Mouse (Mus musculus): Measurements from ENCODE around the gene Cercam. TPM values are rescaled to one million over a fixed set of nuclear protein-coding genes. Genes with fewer than 3 reads are reported as not detected.

Gene Cercam
- 13.3 and 14.1 TPM in 2 replicates for polyA plus RNA-seq (2014; fragmentation: Nextera tagmentation; extraction: Ambion mirVana)

DNA sequence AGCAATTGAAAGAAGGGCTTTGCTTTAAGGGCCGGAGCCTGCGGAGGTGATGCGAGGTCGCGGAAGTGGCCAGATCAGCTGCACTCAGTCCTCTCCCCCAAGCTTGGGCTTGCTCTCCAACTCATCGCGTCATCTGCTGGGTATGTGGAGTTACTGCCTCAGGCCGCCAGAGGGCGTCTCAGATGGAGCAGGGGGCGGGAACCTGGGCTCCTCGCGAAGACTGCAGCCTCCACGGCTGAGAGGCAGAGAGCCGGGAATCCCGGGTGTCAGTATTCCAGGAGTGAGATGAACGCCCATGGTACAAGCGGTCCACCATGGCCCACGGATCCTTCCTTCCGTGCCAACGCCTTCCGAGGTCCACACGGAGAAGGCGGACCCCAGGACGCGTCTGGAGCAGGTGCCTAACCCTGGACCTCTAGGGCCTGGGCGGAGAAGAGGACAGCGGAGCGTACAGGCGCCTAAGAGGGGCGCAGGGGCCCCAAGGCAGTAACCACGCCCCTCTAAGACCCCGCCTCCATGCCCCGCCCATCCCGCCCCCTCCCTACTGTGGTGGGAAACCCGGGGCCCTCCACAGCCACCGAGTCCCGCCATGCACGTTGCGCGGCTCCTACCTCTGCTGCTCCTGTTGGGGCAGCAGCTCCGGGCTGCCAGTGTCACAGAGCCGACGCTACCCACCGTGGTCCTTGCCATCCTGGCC, at the start of gene Cercam:
TSS of gene Cercam (plus strand) at position 216 of the 697 bp plus-strand sequence.
- DNase-seq (ENCODE audit: low spot score) (peak; percentile 94), ATAC-seq (replicated peaks; ENCODE audit: low FRiP score) (peak; percentile 92)
- H3K9ac ChIP-seq (ENCODE audit: low read length) = peak within 1 kb of the TSS; percentile 62
- no peaks in the 10 kb centered on the region for H3K9me3 ChIP-seq (ENCODE audit: control insufficient read depth, low read length)
- no peaks in the 10 kb centered on the region for H3K36me3 ChIP-seq (ENCODE audit: control insufficient read depth, insufficient read depth, low read length)
- H3K27me3 ChIP-seq (ENCODE audit: control insufficient read depth, insufficient read depth, low read length) = no peaks in the 10 kb centered on the region
- WGBS = 2% methylated on average over 40 of the region's 44 CpGs
- peaks cover 12% of the 10 kb centered on the region; the same call in 1 of the 2 replicates for H3K4me1 ChIP-seq (replicated peaks; ENCODE audit: control insufficient read depth, insufficient read depth, low read length)
- peak within 1 kb of the TSS; percentile 92 for H3K4me2 ChIP-seq (ENCODE audit: low read depth, low read length, severe bottlenecking)
- H3K27ac ChIP-seq (ENCODE audit: low read depth, low read length) = peak within 1 kb of the TSS; percentile 41; the same call in 1 of the 2 replicates
- peak within 1 kb of the TSS; percentile 45 for H3K4me3 ChIP-seq (ENCODE audit: low read depth, low read length)

DNA sequence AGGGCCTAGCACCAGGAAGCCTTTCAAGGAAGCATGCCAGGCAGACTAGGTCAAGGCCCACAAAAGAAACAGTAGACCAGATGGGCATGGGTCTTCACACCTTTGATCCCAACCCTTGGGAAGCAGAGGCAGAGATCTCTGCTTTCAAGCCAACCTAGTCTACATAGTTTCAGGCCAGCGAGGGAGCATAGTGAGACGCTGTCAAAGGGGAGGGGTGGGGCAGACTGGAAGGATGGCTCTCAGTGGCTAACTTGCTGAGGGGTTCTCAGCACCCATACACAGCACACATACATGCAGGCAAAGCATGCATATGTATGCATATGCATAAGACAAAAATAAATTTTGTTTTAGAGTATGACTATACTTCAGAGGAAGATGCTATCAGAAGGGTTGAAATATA, 49.6 kb upstream of the Cercam start:
- Histone ChIP-seq H3K4me2 (ENCODE audit: low read depth, low read length, severe bottlenecking) (peak overlapping the region; percentile 41; the same call in 1 of the 2 replicates), H3K27ac (ENCODE audit: low read depth, low read length) (no peak overlapping the region), H3K9ac (ENCODE audit: low read length) (no peak overlapping the region), H3K9me3 (ENCODE audit: control insufficient read depth, low read length) (no peaks in the 10 kb centered on the region), H3K4me3 (ENCODE audit: low read depth, low read length) (no peak overlapping the region), H3K36me3 (ENCODE audit: control insufficient read depth, insufficient read depth, low read length) (no peaks in the 10 kb centered on the region), H3K27me3 (ENCODE audit: control insufficient read depth, insufficient read depth, low read length) (peaks cover 9% of the 10 kb centered on the region; the same call in 1 of the 2 replicates), H3K4me1 (replicated peaks; ENCODE audit: control insufficient read depth, insufficient read depth, low read length) (peaks cover 7% of the 10 kb centered on the region; the same call in 1 of the 2 replicates)
- WGBS = 21% methylated on average over 2 of the region's 2 CpGs
- DNase-seq (ENCODE audit: low spot score) = no peak
- ATAC-seq (replicated peaks; ENCODE audit: low FRiP score) = no peak

DNA sequence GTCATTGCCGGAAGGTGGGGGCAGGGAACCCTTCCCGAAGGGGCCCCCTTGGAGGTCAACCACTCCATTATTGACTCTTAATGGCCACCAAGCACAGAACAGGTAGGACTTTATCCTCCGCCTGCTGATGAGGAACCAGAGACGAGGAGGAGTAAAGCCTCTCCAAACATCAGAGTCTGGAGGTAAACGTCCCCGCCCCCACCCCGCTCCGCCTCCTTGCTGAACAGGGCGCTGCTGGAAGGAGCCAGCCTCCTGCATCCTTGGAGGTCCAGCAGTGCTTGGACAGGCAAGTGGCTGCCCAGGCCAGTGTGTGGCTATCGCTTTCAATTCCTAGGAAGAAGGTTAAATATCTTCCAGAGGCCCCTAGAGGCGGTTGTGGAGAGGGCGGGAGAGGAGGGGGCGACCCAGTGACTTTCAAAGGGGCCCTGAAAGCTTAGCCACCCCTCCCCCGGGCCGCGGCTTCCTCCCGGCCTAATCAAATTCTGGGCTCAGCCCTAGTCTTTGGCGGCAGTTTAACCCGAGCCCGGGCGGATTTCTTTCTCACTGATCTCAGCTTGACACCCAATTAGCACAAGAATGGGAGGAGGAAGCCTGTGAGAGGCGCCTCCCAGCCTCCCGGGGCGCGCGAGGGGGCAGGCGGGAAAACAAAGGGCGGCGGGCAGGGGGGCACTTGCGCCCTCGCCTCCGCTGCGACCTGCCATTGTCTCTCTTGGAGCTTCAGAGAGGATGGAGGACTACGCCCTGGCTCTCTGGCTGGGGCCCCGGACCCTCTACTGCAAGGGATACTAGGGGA, 48.7 kb upstream of the Cercam start, which contains the start of gene Urm1:
TSS of gene Urm1 (plus strand) at position 51 of the 793 bp plus-strand sequence.
- Histone ChIP-seq H3K4me3 (ENCODE audit: low read depth, low read length) (peak within 1 kb of the TSS; percentile 22), H3K9me3 (ENCODE audit: control insufficient read depth, low read length) (no peaks in the 10 kb centered on the region), H3K27ac (ENCODE audit: low read depth, low read length) (peak within 1 kb of the TSS; percentile 89), H3K4me2 (ENCODE audit: low read depth, low read length, severe bottlenecking) (peak within 1 kb of the TSS; percentile 41), H3K36me3 (ENCODE audit: control insufficient read depth, insufficient read depth, low read length) (no peaks in the 10 kb centered on the region), H3K9ac (ENCODE audit: low read length) (peak within 1 kb of the TSS; percentile 56), H3K4me1 (replicated peaks; ENCODE audit: control insufficient read depth, insufficient read depth, low read length) (peaks cover 7% of the 10 kb centered on the region; the same call in 1 of the 2 replicates), H3K27me3 (ENCODE audit: control insufficient read depth, insufficient read depth, low read length) (peaks cover 9% of the 10 kb centered on the region; the same call in 1 of the 2 replicates)
- ATAC-seq (replicated peaks; ENCODE audit: low FRiP score) (peak; percentile 82), DNase-seq (ENCODE audit: low spot score) (peak; percentile 93)
- WGBS = under 1% methylated on average over 35 of the region's 35 CpGs

DNA sequence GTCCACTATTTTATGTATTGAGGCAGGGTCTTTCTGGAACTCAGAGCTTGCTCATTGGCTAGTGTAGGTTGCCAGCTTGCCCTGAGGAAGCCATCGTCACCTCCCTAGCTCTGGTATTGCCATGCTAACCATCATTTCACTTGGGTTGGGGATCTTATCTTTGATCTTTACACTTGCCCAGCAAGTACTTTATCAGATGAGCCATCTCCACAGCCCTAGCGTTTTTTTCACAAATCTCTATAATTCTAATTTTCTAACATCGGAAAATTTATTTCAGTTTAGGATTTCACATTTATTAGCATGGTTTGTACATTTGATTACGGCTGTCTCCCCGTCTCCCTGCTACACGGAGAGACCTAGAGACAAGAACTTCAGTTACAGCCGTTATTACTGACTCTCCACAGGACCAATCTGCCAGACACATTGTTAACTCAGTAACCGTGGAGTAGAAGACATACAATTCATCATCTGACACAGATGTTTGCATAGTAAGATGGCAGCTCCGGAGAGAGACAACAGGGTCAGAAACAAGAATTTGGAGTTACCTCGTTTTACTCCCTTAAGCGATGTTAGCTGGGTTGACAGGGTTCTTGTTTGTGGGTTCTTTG, 42.5 kb upstream of the Cercam start:
- H3K27ac ChIP-seq (ENCODE audit: low read depth, low read length) = peak overlapping the region; percentile 88
- H3K4me3 ChIP-seq (ENCODE audit: low read depth, low read length) = peak overlapping the region; percentile 92
- H3K4me1 ChIP-seq (replicated peaks; ENCODE audit: control insufficient read depth, insufficient read depth, low read length) = peaks cover 2% of the 10 kb centered on the region; the same call in 1 of the 2 replicates
- H3K36me3 ChIP-seq (ENCODE audit: control insufficient read depth, insufficient read depth, low read length) = no peaks in the 10 kb centered on the region
- H3K9ac ChIP-seq (ENCODE audit: low read length) = peak overlapping the region; percentile 79
- H3K9me3 ChIP-seq (ENCODE audit: control insufficient read depth, low read length) = no peaks in the 10 kb centered on the region
- WGBS = 22% methylated on average over 11 of the region's 11 CpGs
- no peaks in the 10 kb centered on the region; the same call in 1 of the 2 replicates for H3K27me3 ChIP-seq (ENCODE audit: control insufficient read depth, insufficient read depth, low read length)
- peak overlapping the region; percentile 80 for H3K4me2 ChIP-seq (ENCODE audit: low read depth, low read length, severe bottlenecking)
- no peak for ATAC-seq (replicated peaks; ENCODE audit: low FRiP score)
- DNase-seq (ENCODE audit: low spot score) = no peak

DNA sequence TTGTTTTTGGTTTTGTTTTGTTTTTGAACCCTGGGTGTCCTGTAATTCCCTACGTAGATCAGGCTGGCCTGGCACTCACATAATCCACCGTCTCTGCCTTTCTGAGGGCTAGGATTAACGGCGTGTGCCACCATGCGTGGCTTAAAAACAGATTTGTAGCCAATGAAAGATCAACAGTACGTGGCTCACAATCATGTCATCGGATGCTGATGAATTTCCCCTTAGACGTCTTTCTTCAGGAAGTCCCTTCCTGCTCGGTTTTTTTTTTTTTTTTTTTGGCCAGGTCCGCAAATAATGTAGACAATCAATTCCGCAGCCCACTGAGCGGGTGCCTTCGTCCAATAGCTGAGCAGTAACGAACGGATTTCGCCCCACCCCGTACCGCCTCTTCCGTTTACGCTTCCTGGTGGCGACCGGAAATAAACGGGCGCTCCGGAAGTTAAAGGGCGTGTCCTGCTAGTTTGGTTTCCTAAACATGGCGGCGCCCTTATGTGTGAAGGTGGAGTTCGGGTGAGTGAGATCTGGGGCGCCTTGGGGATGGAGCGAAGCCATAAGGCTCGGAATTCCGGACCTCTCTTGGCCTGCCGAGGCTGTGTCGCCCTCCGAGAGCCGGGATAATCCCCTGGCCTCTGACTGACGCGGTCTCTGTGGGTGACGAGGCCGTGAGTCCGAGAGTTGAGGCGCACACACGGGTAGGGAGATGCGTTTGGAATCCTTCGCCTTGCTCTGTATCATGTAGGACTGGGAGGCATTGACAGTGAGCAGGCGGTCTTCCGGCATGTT, 41.8 kb upstream of the Cercam start:
- peaks cover 2% of the 10 kb centered on the region; the same call in 1 of the 2 replicates for H3K4me1 ChIP-seq (replicated peaks; ENCODE audit: control insufficient read depth, insufficient read depth, low read length)
- no peaks in the 10 kb centered on the region for H3K36me3 ChIP-seq (ENCODE audit: control insufficient read depth, insufficient read depth, low read length)
- under 1% methylated on average over 48 of the region's 48 CpGs for WGBS
- ATAC-seq (replicated peaks; ENCODE audit: low FRiP score) (peak; percentile 93), DNase-seq (ENCODE audit: low spot score) (peak; percentile 94)
- peak overlapping the region; percentile 80 for H3K4me2 ChIP-seq (ENCODE audit: low read depth, low read length, severe bottlenecking)
- peak overlapping the region; percentile 92 for H3K4me3 ChIP-seq (ENCODE audit: low read depth, low read length)
- peak overlapping the region; percentile 79 for H3K9ac ChIP-seq (ENCODE audit: low read length)
- no peaks in the 10 kb centered on the region for H3K9me3 ChIP-seq (ENCODE audit: control insufficient read depth, low read length)
- H3K27me3 ChIP-seq (ENCODE audit: control insufficient read depth, insufficient read depth, low read length) = no peaks in the 10 kb centered on the region; the same call in 1 of the 2 replicates
- H3K27ac ChIP-seq (ENCODE audit: low read depth, low read length) = peak overlapping the region; percentile 88

DNA sequence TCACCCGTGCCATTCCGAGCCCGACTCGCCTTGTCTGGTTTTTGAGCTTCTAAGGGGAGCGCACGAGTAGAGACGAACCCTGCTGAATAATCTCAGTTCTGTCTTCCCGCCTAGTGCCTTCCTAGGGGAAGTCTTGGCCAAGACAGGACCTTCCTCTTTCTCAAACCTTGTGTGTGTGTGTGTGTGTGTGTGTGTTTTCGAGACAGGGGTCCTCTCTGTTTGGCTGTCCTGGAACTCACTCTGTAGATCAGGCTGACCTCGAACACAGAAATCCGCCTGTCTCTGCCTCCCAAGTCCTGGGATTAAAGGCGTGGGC, 41.3 kb upstream of the Cercam start:
- DNase-seq (ENCODE audit: low spot score) (no peak), ATAC-seq (replicated peaks; ENCODE audit: low FRiP score) (no peak)
- no peaks in the 10 kb centered on the region for H3K9me3 ChIP-seq (ENCODE audit: control insufficient read depth, low read length)
- peak overlapping the region; percentile 75 for H3K4me2 ChIP-seq (ENCODE audit: low read depth, low read length, severe bottlenecking)
- peak overlapping the region; percentile 79 for H3K9ac ChIP-seq (ENCODE audit: low read length)
- no peaks in the 10 kb centered on the region; the same call in 1 of the 2 replicates for H3K27me3 ChIP-seq (ENCODE audit: control insufficient read depth, insufficient read depth, low read length)
- H3K4me3 ChIP-seq (ENCODE audit: low read depth, low read length) = peak overlapping the region; percentile 92
- H3K4me1 ChIP-seq (replicated peaks; ENCODE audit: control insufficient read depth, insufficient read depth, low read length) = peaks cover 2% of the 10 kb centered on the region; the same call in 1 of the 2 replicates
- no peaks in the 10 kb centered on the region for H3K36me3 ChIP-seq (ENCODE audit: control insufficient read depth, insufficient read depth, low read length)
- WGBS = 5% methylated on average over 12 of the region's 12 CpGs
- no peak overlapping the region for H3K27ac ChIP-seq (ENCODE audit: low read depth, low read length)

DNA sequence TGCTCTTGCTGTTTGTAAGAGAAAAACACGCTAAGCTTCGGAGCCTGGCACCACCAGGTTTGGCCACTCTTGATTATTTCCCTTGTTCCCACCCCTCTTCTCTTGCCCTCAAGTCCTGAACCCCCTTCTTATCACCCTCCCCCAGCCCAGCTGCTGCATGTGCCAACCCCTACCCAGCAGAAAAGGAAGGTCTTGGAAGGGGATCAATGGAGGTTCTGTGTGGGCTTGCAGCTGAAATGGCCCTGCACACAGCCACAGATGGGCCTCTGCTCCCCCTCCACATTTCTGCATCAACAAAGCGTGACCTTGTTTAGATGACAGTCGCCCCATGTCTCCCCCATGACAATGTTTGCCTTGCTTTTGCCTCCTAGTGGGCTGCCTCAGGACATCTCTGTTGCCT, 37.9 kb upstream of the Cercam start:
- 84% methylated on average over 4 of the region's 4 CpGs for WGBS
- Histone ChIP-seq H3K27me3 (ENCODE audit: control insufficient read depth, insufficient read depth, low read length) (no peaks in the 10 kb centered on the region; the same call in 1 of the 2 replicates), H3K27ac (ENCODE audit: low read depth, low read length) (no peak overlapping the region), H3K4me2 (ENCODE audit: low read depth, low read length, severe bottlenecking) (no peak overlapping the region), H3K9me3 (ENCODE audit: control insufficient read depth, low read length) (no peaks in the 10 kb centered on the region), H3K4me3 (ENCODE audit: low read depth, low read length) (no peak overlapping the region), H3K9ac (ENCODE audit: low read length) (no peak overlapping the region), H3K36me3 (ENCODE audit: control insufficient read depth, insufficient read depth, low read length) (no peaks in the 10 kb centered on the region), H3K4me1 (replicated peaks; ENCODE audit: control insufficient read depth, insufficient read depth, low read length) (peaks cover 10% of the 10 kb centered on the region; the same call in 1 of the 2 replicates)
- DNase-seq (ENCODE audit: low spot score) (no peak), ATAC-seq (replicated peaks; ENCODE audit: low FRiP score) (no peak)

Data from forebrain, embryonic 11.5 days (tissue).